Comparison of ENCODE assay signal across 16 mouse cellular contexts in genomic region chr4:45311056-45311455, GRCm38 (mm10).
"Had no signal": no experiment of that assay in that cellular context is flagged by ENCODE, and none has a peak within 500 bp of the region (broad histone marks: within the 10 kb centered on the region; RNA-seq: fewer than 3 reads in every experiment).

No protein-coding gene starts in this region.

- DNase-seq: retina, postnatal 1 day; right cerebral cortex, adult 18-20 months; right cerebral cortex, postnatal 14 days; right cerebral cortex, postnatal 25 days; right cerebral cortex, postnatal 4 days; spleen, adult 18-20 months; thymus, adult 18-20 months; thymus, adult 2 months; thymus, postnatal 14 days; thymus, postnatal 25 days; thymus, postnatal 36 days; thymus, postnatal 4 days had no signal

- H3K27me3 ChIP-seq: neural tube, embryonic 13.5 days; neural tube, embryonic 15.5 days; stomach, embryonic 15.5 days had no signal

- H3K9me3 ChIP-seq: neural tube, embryonic 13.5 days; neural tube, embryonic 15.5 days; stomach, embryonic 15.5 days had no signal

- H3K27ac ChIP-seq: neural tube, embryonic 13.5 days; neural tube, embryonic 15.5 days; stomach, embryonic 15.5 days; stomach, postnatal 0 days had no signal

- H3K4me1 ChIP-seq: neural tube, embryonic 13.5 days; neural tube, embryonic 15.5 days; stomach, embryonic 15.5 days had no signal

- H3K4me3 ChIP-seq: neural tube, embryonic 13.5 days; neural tube, embryonic 15.5 days; stomach, embryonic 15.5 days had no signal
